Mouse (Mus musculus): ENCODE results near the gene Timd2. TPM values are rescaled to one million over a fixed set of nuclear protein-coding genes. Genes with fewer than 3 reads are reported as not detected.
"Not testable (repeated sequence)": the region's sequence is repeated elsewhere in the genome, so short reads cannot be mapped to it uniquely, and the experiment has no call there.

The Timd2 gene
- polyA plus RNA-seq, 2 experiments, result 31.1 to 39.3 TPM

DNA sequence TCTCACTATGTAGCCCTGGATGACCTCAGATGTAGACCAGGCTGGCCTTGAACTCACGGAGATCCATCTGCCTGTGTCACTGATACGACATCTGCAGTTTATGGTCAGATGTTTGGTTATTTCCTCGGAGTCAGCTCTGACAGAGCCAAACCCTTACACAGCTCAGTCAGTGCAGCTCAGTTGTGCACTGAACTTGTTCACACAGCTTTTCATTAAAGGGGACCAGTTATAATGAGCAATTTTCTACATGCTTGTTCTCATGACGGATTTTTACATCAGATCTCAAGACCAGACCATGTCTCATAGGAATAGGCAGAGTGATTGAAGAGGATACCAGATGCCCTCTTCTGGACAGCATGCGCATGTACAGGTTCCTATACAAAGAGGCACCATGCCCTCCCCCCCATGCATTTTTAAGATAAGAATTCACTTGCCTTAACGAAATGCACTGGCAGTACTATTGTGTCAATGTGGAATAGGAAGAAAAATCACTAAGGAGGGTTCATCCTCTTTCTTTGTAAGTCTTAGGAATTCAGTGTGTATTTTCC is 26.5 kb upstream of the Timd2 start:
- peak; percentile 52 for TF ChIP-seq CTCF (IDR thresholded peaks at IDR 0.05; ENCODE audit: low read depth)
- TF ChIP-seq EP300 (IDR thresholded peaks at IDR 0.05; ENCODE audit: low read depth), result no peak
- peak in 1 of 3 experiments; percentile 6 for DNase-seq (ENCODE audit: low read depth in 3 of 3, low spot score in 3 of 3)

DNA sequence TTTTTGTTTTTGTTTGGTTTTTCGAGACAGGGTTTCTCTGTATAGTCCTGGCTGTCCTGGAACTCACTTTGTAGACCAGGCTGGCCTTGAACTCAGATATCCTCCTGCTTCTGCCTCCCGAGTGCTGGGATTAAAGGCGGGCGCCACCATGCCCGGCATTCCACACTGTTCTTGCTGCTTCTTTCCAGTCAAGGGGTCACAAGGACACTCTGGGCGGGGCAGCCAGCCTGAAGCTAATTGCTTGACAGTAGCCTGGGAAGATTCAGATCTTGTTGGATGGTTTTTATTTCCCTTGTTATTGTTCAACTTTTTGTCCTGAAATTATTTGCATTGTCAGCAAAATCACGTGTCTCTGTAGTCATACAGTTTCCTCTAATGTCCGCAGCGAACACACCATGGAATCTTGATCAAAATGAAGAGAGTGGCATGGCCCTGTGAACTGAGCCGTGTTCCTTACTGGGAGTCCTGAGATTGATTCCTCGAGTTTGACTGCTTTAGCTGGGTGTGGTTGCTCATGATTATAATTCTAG is 24.7 kb upstream of the Timd2 start:
- Histone ChIP-seq H3K9ac (replicated peaks) (no peak overlapping the region), H3K4me2 (ENCODE audit: low read depth) (no peak overlapping the region), H3K27me3 (ENCODE audit: control insufficient read depth, insufficient read depth, low read length) (no peaks in the 10 kb centered on the region), H3K36me3 (replicated peaks; ENCODE audit: control insufficient read depth, insufficient read depth, low read depth) (no peaks in the 10 kb centered on the region), H3K4me3 (ENCODE audit: insufficient read depth in 1 of 2, low read depth in 2 of 2, low read length in 2 of 2) (no peak overlapping the region), H3K9me3 (ENCODE audit: control insufficient read depth, low read length) (no peaks in the 10 kb centered on the region), H3K4me1 (replicated peaks; ENCODE audit: control insufficient read depth in 2 of 2, insufficient read depth in 2 of 2, low read length in 1 of 2) (no peaks in the 10 kb centered on the region; a peak in 1 of 4 replicates), H3K27ac (no peak overlapping the region)
- DNase-seq (ENCODE audit: low read depth in 3 of 3, low spot score in 3 of 3), result no peak
- 51% methylated on average over 11 of the region's 11 CpGs for WGBS (ENCODE audit: insufficient replicate concordance)
- ATAC-seq (ENCODE audit: insufficient read depth), result no peak
- no peak for TF ChIP-seq CTCF (IDR thresholded peaks at IDR 0.05; ENCODE audit: low read depth)
- no peak for TF ChIP-seq EP300 (IDR thresholded peaks at IDR 0.05; ENCODE audit: low read depth)

More for the DNA sequence above, 26.5 kb upstream of the Timd2 start:
- no peak overlapping the region for H3K27ac ChIP-seq
- H3K4me2 ChIP-seq (ENCODE audit: low read depth), result no peak overlapping the region
- no peaks in the 10 kb centered on the region; a peak in 1 of 4 replicates for H3K4me1 ChIP-seq (replicated peaks; ENCODE audit: control insufficient read depth in 2 of 2, insufficient read depth in 2 of 2, low read length in 1 of 2)
- no peak overlapping the region for H3K4me3 ChIP-seq (ENCODE audit: insufficient read depth in 1 of 2, low read depth in 2 of 2, low read length in 2 of 2)
- 47% methylated on average over 6 of the region's 6 CpGs for WGBS (ENCODE audit: insufficient replicate concordance)
- no peaks in the 10 kb centered on the region for H3K27me3 ChIP-seq (ENCODE audit: control insufficient read depth, insufficient read depth, low read length)
- no peak for ATAC-seq (ENCODE audit: insufficient read depth)
- no peaks in the 10 kb centered on the region for H3K36me3 ChIP-seq (replicated peaks; ENCODE audit: control insufficient read depth, insufficient read depth, low read depth)
- H3K9me3 ChIP-seq (ENCODE audit: control insufficient read depth, low read length), result no peaks in the 10 kb centered on the region
- H3K9ac ChIP-seq (replicated peaks), result no peak overlapping the region

DNA sequence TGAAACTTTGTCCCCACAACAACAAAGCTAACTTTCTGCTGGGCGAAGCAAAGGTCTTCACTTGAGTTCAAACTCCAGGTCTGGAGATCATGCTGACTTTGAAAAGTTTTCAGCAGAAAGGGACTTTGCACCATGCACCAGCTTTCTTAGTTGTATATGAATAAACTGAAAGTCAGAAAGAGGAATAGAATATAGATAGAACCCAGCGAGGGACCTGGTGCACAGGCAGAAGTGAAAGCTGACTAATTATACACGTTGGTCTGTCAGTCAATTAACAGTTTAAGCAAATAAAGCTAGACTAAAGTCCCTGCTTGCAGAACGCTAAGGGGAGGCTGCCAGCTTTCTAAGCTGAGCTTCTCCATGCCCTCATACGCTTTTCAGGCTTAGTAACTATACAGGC is 8.0 kb downstream of the Timd2 start:
- Histone ChIP-seq H3K9ac (replicated peaks) (no peak overlapping the region), H3K27me3 (ENCODE audit: control insufficient read depth, insufficient read depth, low read length) (no peaks in the 10 kb centered on the region), H3K27ac (no peak overlapping the region), H3K9me3 (ENCODE audit: control insufficient read depth, low read length) (no peaks in the 10 kb centered on the region), H3K4me1 (replicated peaks; ENCODE audit: control insufficient read depth in 2 of 2, insufficient read depth in 2 of 2, low read length in 1 of 2) (no peaks in the 10 kb centered on the region), H3K36me3 (replicated peaks; ENCODE audit: control insufficient read depth, insufficient read depth, low read depth) (no peaks in the 10 kb centered on the region), H3K4me3 (ENCODE audit: insufficient read depth in 1 of 2, low read depth in 2 of 2, low read length in 2 of 2) (no peak overlapping the region), H3K4me2 (ENCODE audit: low read depth) (peak overlapping the region; percentile 13; the same call in 1 of the 2 replicates)
- DNase-seq (ENCODE audit: low read depth in 3 of 3, low spot score in 3 of 3), result no peak
- WGBS (ENCODE audit: insufficient replicate concordance), result 57% methylated on average over 5 of the region's 5 CpGs
- no peak for ATAC-seq (ENCODE audit: insufficient read depth)
- TF ChIP-seq EP300 (IDR thresholded peaks at IDR 0.05; ENCODE audit: low read depth) (no peak), CTCF (IDR thresholded peaks at IDR 0.05; ENCODE audit: low read depth) (no peak)

DNA sequence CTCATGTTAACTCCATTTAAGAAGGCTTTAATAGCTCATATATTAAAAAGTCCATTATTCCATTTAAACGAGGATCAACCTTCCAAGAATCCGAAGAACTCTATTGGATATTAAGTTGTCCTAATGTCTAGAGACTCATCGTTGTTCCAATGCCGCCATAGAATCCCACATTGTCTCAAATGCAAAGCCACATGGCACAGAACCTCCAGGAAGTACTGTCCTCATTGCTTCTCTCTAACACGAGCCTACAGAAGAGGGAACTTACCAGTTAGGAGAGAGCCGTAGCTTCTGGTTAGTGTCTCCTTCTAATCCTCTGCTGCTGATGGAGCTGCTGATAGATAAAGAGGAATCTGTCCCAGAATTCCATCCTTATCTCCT is 8.6 kb downstream of the Timd2 start:
- H3K27me3 ChIP-seq (ENCODE audit: control insufficient read depth, insufficient read depth, low read length), result no peaks in the 10 kb centered on the region
- no peak for DNase-seq (ENCODE audit: low read depth in 3 of 3, low spot score in 3 of 3)
- 48% methylated on average over 6 of the region's 6 CpGs for WGBS (ENCODE audit: insufficient replicate concordance)
- no peaks in the 10 kb centered on the region for H3K4me1 ChIP-seq (replicated peaks; ENCODE audit: control insufficient read depth in 2 of 2, insufficient read depth in 2 of 2, low read length in 1 of 2)
- no peak for TF ChIP-seq EP300 (IDR thresholded peaks at IDR 0.05; ENCODE audit: low read depth)
- TF ChIP-seq CTCF (IDR thresholded peaks at IDR 0.05; ENCODE audit: low read depth), result no peak
- no peak overlapping the region for H3K9ac ChIP-seq (replicated peaks)
- H3K36me3 ChIP-seq (replicated peaks; ENCODE audit: control insufficient read depth, insufficient read depth, low read depth), result no peaks in the 10 kb centered on the region
- no peak for ATAC-seq (ENCODE audit: insufficient read depth)
- H3K27ac ChIP-seq, result no peak overlapping the region
- H3K9me3 ChIP-seq (ENCODE audit: control insufficient read depth, low read length), result no peaks in the 10 kb centered on the region
- H3K4me2 ChIP-seq (ENCODE audit: low read depth), result peak overlapping the region; percentile 27; the same call in 1 of the 2 replicates
- no peak overlapping the region for H3K4me3 ChIP-seq (ENCODE audit: insufficient read depth in 1 of 2, low read depth in 2 of 2, low read length in 2 of 2)

DNA sequence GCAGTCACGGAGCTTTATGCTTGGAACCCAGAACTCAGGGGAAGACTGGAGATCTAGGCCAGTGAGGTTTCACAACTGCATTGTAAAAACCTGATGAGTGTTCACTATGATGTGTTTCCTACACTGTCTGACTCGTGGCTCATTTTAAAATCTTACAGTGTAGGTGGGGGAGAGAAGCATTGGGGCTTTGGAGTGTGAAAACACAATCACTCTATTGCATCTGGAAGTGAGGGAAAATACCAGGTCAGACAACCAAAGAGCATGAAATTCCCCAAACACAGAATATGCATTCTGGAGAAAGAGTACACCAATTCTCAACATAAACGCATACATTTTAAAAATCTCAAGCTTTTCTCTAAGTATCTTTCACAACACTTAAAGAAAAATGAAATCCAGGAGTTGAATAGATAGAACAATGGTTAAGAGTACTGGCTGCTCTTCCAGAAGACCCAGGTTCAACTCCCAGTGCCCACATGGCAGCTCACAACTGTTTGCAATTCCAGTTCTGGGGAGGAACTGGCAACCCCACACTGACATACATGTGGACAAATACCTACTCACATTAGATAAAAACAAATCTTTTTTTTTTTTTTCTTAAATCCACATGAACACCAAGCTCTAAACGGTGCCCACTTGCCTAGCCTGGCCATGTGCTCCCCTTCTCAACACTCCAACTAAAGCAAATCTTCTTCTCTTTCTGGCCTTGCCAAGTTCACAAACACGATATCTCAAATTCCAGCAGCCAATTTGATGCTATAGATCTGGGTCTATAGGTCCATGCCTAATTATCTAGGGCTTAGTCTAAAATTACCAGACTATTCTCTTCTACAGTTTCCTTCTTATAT is 9.2 kb downstream of the Timd2 start:
- Histone ChIP-seq H3K4me2 (ENCODE audit: low read depth) (peak overlapping the region; percentile 27; the same call in 1 of the 2 replicates), H3K27ac (no peak overlapping the region), H3K4me3 (ENCODE audit: insufficient read depth in 1 of 2, low read depth in 2 of 2, low read length in 2 of 2) (no peak overlapping the region), H3K9ac (replicated peaks) (no peak overlapping the region), H3K4me1 (replicated peaks; ENCODE audit: control insufficient read depth in 2 of 2, insufficient read depth in 2 of 2, low read length in 1 of 2) (no peaks in the 10 kb centered on the region), H3K9me3 (ENCODE audit: control insufficient read depth, low read length) (no peaks in the 10 kb centered on the region), H3K36me3 (replicated peaks; ENCODE audit: control insufficient read depth, insufficient read depth, low read depth) (no peaks in the 10 kb centered on the region), H3K27me3 (ENCODE audit: control insufficient read depth, insufficient read depth, low read length) (no peaks in the 10 kb centered on the region)
- ATAC-seq (ENCODE audit: insufficient read depth) (no peak), DNase-seq (ENCODE audit: low read depth in 3 of 3, low spot score in 3 of 3) (no peak)
- 47% methylated on average over 5 of the region's 5 CpGs for WGBS (ENCODE audit: insufficient replicate concordance)
- TF ChIP-seq EP300 (IDR thresholded peaks at IDR 0.05; ENCODE audit: low read depth) (no peak), CTCF (IDR thresholded peaks at IDR 0.05; ENCODE audit: low read depth) (no peak)

DNA sequence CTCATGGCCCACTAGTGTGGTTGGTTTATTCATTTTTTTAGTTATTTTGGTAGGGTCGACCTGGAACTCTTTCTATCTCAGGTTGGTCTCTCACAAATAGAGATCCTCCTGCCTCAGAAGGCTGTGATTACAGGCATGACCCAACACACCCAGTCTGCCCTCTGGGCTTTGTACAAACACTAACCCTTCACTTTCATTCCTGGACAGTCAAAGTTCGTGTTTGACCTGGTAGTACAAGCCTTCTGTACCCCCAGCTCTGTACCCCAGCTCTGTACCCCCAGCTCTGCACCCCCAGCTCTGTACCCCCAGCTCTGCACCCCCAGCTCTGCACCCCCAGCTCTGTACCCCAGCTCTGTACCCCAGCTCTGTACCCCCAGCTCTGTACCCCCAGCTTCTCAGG is 11.0 kb downstream of the Timd2 start:
- not testable (repeated sequence) for DNase-seq (ENCODE audit: low read depth in 3 of 3, low spot score in 3 of 3); H3K4me1 ChIP-seq (replicated peaks; ENCODE audit: control insufficient read depth in 2 of 2, insufficient read depth in 2 of 2, low read length in 1 of 2); H3K9ac ChIP-seq (replicated peaks); H3K36me3 ChIP-seq (replicated peaks; ENCODE audit: control insufficient read depth, insufficient read depth, low read depth); ATAC-seq (ENCODE audit: insufficient read depth); H3K4me2 ChIP-seq (ENCODE audit: low read depth); H3K4me3 ChIP-seq (ENCODE audit: insufficient read depth in 1 of 2, low read depth in 2 of 2, low read length in 2 of 2); H3K27me3 ChIP-seq (ENCODE audit: control insufficient read depth, insufficient read depth, low read length); H3K27ac ChIP-seq; H3K9me3 ChIP-seq (ENCODE audit: control insufficient read depth, low read length)
- WGBS (ENCODE audit: insufficient replicate concordance), result 25% methylated on average over 2 of the region's 2 CpGs

All from liver, embryonic 14.5 days (tissue).